Mouse (Mus musculus) ES-E14 (cell line): ENCODE measurements around the gene Xylt1. TPM values are rescaled to one million over a fixed set of nuclear protein-coding genes. Genes with fewer than 3 reads are reported as not detected.

Experiments used
- DNase-seq: peaks from one replicate; pipeline ENCODE4 v3.0.0-alpha.2; 2013; ENCODE audit warnings: low read depth, low spot score
- H3K27ac ChIP-seq: 2 replicates; pipeline ENCODE4 v1.5.1; 2012; ENCODE audit warnings: low read depth, mild to moderate bottlenecking, low read length, moderate library complexity, mixed read lengths; ENCODE audit not compliant: poor library complexity, insufficient read depth, severe bottlenecking
- H3K36me3 ChIP-seq: 2 replicates; pipeline ENCODE4 v1.6.1; 2012; ENCODE audit warnings: mild to moderate bottlenecking, low read length, moderate library complexity, mixed read lengths; ENCODE audit not compliant: control insufficient read depth, poor library complexity, insufficient read depth, severe bottlenecking
- H3K4me1 ChIP-seq, 2 experiments: fragments of 150-350 bp in 1 of 2; sonication (generic) in 1 of 2; 2 replicates each; pipeline ENCODE4 v1.6.1; 2012; ENCODE audit warnings: low read length in 2 of 2, mild to moderate bottlenecking in 1 of 2, mixed read lengths in 1 of 2; ENCODE audit not compliant: control insufficient read depth in 2 of 2, insufficient read depth in 2 of 2, poor library complexity in 1 of 2
- H3K4me3 ChIP-seq, 2 experiments: fragments of 150-350 bp in 1 of 2; sonication (generic) in 1 of 2; 2 replicates each; pipeline ENCODE4 v1.5.1; 2012; ENCODE audit warnings: low read length in 2 of 2, low read depth in 1 of 2, mild to moderate bottlenecking in 1 of 2, mixed read lengths in 1 of 2; ENCODE audit not compliant: insufficient read depth in 1 of 2, poor library complexity in 1 of 2, severe bottlenecking in 1 of 2
- H3K9ac ChIP-seq: 2 replicates; pipeline ENCODE4 v1.6.1; 2012; ENCODE audit warnings: low read depth, mild to moderate bottlenecking, low read length, mixed read lengths; ENCODE audit not compliant: poor library complexity, insufficient read depth, severe bottlenecking
- H3K9me3 ChIP-seq: fragments of 150-350 bp; sonication (generic); 2 replicates; pipeline ENCODE4 v1.6.1; 2012; ENCODE audit warnings: low read depth, mild to moderate bottlenecking, low read length; ENCODE audit not compliant: control insufficient read depth, insufficient read depth
- CHD2 ChIP-seq: IDR thresholded peaks from 2 replicates; pipeline ENCODE4 v1.6.1; 2014; ENCODE audit warnings: mild to moderate bottlenecking, low read depth, low read length, inconsistent platforms
- HCFC1 ChIP-seq: IDR thresholded peaks from 2 replicates; pipeline ENCODE4 v1.6.1; 2012; ENCODE audit warnings: low read length, inconsistent platforms, borderline replicate concordance; ENCODE audit not compliant: insufficient read depth
- MAFK ChIP-seq: IDR thresholded peaks from 2 replicates; pipeline ENCODE4 v1.6.1; 2014; ENCODE audit warnings: mild to moderate bottlenecking, low read depth, low read length, inconsistent platforms; ENCODE audit not compliant: insufficient read depth
- ZC3H11A ChIP-seq: IDR thresholded peaks from 2 replicates; pipeline ENCODE4 v1.6.1; 2012; ENCODE audit warnings: low read depth, mild to moderate bottlenecking, inconsistent platforms, low read length, borderline replicate concordance
- ZNF384 ChIP-seq: IDR thresholded peaks from 2 replicates; pipeline ENCODE4 v1.6.1; 2012; ENCODE audit warnings: low read depth, low read length, inconsistent platforms
- in situ Hi-C, 2 experiments: fragments of 600-800 bp; cut with MboI; formaldehyde crosslinking; loops; one replicate each; pipeline ENCODE4 v1.15.1; 2025; ENCODE audit warnings: low sequenced_read_pairs in 2 of 2, inconsistent platforms in 1 of 2; ENCODE audit not compliant: unreplicated experiment in 2 of 2
- total RNA-seq: library from RNA; depleted of rRNA; stranded (reverse); fragments of 300-350 nt; gene quantifications from 2 replicates; pipeline ENCODE4 v1.2.3, GENCODE M21; 2012

Gene Xylt1
- total RNA-seq, 1 experiment = 3.6 TPM

DNA sequence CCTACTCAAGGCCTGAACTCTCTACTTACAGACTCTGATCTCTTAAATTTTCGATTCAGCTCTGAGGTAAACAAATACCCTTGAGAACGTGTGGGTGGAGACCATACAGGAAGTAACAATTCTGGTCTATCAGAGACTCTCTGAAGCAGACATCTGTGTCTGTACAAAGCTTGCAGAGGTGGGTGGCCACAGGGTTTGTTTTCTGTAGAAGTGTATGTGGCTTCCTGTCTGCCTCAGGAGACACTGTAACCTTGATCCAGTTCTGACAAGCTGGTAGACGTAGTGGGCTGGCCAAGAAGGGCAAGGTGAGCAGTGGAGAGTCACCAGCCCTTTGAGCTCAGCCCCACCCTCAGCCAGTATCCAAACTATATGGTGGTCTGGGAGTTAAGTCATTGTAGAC, 233.0 kb downstream of the Xylt1 start:
- no peaks in the 10 kb centered on the region for H3K36me3 ChIP-seq
- no peak overlapping the region for H3K9ac ChIP-seq
- no peak for DNase-seq
- H3K27ac ChIP-seq = no peak overlapping the region
- TF ChIP-seq ZC3H11A (no peak), MAFK (no peak)
- H3K4me3 ChIP-seq = no peak overlapping the region
- in situ Hi-C loops = no loop called here
- H3K9me3 ChIP-seq = no peaks in the 10 kb centered on the region
- no peaks in the 10 kb centered on the region; a peak in 1 of 4 replicates for H3K4me1 ChIP-seq

DNA sequence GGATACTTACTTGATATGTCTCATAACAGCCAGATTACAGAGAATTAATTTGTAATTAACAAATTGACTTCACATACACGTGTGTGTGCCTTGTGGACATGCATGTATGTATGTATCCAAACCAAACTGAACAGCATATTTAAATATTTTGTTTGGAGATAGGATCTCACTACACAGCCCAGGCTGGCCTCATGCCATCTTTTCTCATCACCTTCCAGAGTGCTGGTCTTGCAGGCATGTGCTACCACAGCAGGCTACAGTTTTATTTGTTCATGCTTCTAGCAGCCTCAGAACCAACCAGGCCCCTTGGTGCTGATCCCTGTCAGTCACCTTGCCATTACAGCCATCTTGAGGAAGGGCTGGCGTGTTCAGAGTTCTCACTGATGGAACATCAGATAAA, 233.6 kb downstream of the Xylt1 start:
- no peak for TF ChIP-seq ZC3H11A
- no peak for TF ChIP-seq CHD2
- no peak for TF ChIP-seq MAFK
- TF ChIP-seq HCFC1 = no peak
- Histone ChIP-seq H3K27ac (no peak overlapping the region), H3K9me3 (no peaks in the 10 kb centered on the region), H3K9ac (no peak overlapping the region), H3K4me3 (no peak overlapping the region), H3K36me3 (no peaks in the 10 kb centered on the region), H3K4me1 (no peaks in the 10 kb centered on the region; a peak in 1 of 4 replicates)
- in situ Hi-C loops = no loop called here
- no peak for DNase-seq

DNA sequence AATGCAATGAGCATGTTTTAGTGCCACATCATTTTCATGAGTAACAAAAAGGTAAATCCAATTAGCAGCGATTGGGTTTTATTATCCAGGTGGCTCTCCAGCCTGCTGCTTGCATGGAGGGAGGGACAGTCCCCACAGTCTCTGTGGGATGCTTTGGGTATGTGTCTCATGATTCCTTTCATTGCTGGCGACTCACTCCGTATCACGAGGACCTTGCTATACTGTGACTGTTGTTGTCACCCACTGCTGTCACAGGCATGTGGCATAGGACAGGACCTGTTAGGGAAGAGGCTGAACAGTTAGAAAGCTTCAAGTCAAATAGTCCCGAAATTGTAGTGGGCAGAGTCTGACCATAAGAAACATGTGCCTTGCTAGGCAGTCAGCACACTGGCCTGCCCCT, 234.1 kb downstream of the Xylt1 start:
- no peak for DNase-seq
- H3K4me3 ChIP-seq = no peak overlapping the region
- no peak overlapping the region for H3K27ac ChIP-seq
- no peak overlapping the region for H3K9ac ChIP-seq
- no peaks in the 10 kb centered on the region for H3K9me3 ChIP-seq
- no peak for TF ChIP-seq HCFC1
- TF ChIP-seq ZC3H11A = no peak
- TF ChIP-seq CHD2 = no peak
- TF ChIP-seq ZNF384 = no peak
- no peak for TF ChIP-seq MAFK
- H3K4me1 ChIP-seq = no peaks in the 10 kb centered on the region; a peak in 1 of 4 replicates
- no peaks in the 10 kb centered on the region for H3K36me3 ChIP-seq
- in situ Hi-C loops = no loop called here

GRCm38 (mm10) chr7:117616277-117616676, 235.5 kb downstream of the Xylt1 start:
- TF ChIP-seq MAFK (no peak), ZC3H11A (no peak), ZNF384 (no peak), CHD2 (no peak), HCFC1 (no peak)
- no peaks in the 10 kb centered on the region for H3K36me3 ChIP-seq
- no peak for DNase-seq
- no peaks in the 10 kb centered on the region for H3K9me3 ChIP-seq
- in situ Hi-C loops = no loop called here
- no peak overlapping the region for H3K27ac ChIP-seq
- no peak overlapping the region for H3K4me3 ChIP-seq
- H3K4me1 ChIP-seq = no peaks in the 10 kb centered on the region; a peak in 1 of 4 replicates
- H3K9ac ChIP-seq = no peak overlapping the region

DNA sequence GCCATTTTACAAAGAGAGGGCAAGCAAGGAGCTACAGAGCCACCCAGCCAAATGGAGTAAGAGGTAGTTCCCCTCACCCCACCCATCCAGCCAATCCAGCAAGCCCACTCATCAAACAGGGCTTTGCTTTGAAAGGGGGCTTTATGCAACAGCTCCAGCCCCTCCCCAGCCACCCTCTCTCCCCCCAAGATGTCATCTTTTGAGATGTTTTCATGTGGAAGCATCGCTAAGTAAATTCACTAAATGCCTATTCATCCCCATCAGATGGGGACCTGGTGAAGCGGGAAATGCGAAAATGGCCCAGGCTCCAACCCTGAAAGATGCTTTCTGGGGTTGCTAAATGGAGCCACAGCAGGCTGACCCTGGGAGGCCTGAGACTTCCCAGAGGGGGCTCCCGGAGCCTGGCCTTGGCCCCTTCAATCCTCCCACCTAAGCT, 238.0 kb downstream of the Xylt1 start:
- Histone ChIP-seq H3K4me1 (no peaks in the 10 kb centered on the region), H3K4me3 (no peak overlapping the region), H3K9me3 (no peaks in the 10 kb centered on the region), H3K36me3 (no peaks in the 10 kb centered on the region), H3K9ac (no peak overlapping the region), H3K27ac (no peak overlapping the region)
- no peak for DNase-seq
- in situ Hi-C loops = no loop called here
- TF ChIP-seq CHD2 (no peak), ZC3H11A (no peak), HCFC1 (no peak), ZNF384 (no peak), MAFK (no peak)
